Mouse (Mus musculus) ES-Bruce4 (cell line): ENCODE data around the gene Asic1.

Experiments used
- CTCF ChIP-seq: IDR thresholded peaks from one replicate; pipeline ENCODE4 v1.8.1; 2011; ENCODE audit warnings: low read depth, low read length
- POLR2A ChIP-seq: IDR thresholded peaks from one replicate; pipeline ENCODE4 v1.8.1; 2011; ENCODE audit warnings: low read length; ENCODE audit not compliant: insufficient read depth

- TF ChIP-seq CTCF: no peak
- no peak for TF ChIP-seq POLR2A
These were observed 16.3 kb upstream of the Asic1 start for GRCm38 (mm10) chr15:99653876-99654275.
